Mouse (Mus musculus) left cerebral cortex, postnatal 4 days (tissue): ENCODE data around the gene Fbxl5. TPM values are rescaled to one million over a fixed set of nuclear protein-coding genes. Genes with fewer than 3 reads are reported as not detected.
A peak's percentile ranks its signal among the peaks of the same experiment; 100 is the strongest.

Experiments used
- DNase-seq: peaks from one replicate; pipeline ENCODE4 v3.0.0-alpha.2; 2022
- intact Hi-C: fragments of 180-260 bp; cut with DNase I; formaldehyde crosslinking; loops from one replicate; pipeline ENCODE4 v1.15.1; 2025
- total RNA-seq, 2 experiments: library from RNA; stranded (reverse); gene quantifications; 2 replicates each; pipeline ENCODE4 v1.2.3; 2021

Fbxl5 gene
- 10 to 100 TPM; 82.4 to 85.1 TPM for total RNA-seq

DNA sequence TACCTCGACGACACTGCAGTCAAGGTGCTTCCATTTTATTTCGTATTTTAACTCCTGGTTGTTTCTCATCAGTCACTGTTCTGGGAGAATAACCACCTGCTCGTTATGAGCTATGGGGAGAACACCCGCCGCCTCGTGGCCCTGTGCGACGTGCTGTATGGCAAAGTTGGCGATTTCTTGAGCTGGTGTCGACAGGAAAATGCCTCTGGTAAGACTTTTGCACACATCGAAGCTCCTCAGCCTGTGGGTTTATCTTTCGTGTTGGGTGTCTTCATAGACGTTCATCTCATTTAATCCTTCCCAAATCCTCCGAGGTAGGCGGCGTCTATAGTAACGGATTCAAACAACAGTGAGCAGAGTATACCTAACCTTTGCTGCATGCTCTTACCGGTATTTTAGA is at the start of gene Fbxl5:
TSS of gene Fbxl5 (minus strand) at position 101 of the 400 bp plus-strand sequence.
- DNase-seq, result no peak
- intact Hi-C loops, result no loop called here

DNA sequence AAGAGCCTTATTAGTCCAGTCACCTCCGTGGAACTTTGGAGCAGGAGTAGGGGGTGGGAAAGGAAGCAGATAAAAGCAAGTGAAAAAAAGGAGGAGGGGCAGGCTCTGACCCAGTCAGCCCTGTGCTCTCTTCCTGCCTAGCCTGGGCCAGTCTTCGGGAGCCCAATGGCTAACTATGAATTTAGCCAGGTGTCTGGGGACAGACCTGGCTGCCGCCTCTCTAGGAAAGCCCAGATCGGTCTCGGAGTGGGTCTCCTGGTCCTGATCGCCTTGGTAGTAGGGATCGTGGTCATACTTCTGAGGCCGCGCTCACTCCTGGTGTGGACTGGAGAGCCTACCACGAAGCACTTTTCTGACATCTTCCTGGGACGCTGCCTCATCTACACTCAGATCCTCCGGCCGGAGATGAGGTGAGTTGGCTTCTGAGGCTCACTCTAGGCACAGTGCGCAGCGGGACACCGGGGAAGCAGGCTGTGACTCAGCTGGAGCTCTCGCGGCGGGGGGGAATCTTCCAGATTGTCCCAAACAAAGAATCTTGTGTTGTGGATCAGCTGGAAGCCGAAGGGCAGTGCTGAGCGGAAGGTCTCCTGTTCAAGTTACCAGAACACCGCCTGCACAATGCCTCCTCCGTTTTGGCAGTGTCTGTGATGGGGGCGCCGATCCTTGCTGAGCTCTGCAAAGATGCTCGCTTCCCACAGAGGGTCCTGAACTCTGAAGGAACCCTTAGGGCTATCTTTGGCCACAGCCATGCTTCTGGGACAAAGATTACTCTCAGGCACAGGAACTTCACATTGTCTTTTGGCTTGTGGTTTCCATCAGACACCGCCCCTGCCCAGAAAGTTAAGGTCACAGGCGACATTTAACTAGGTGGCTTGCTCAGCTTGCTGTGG is 47.5 kb upstream of the Fbxl5 start:
- intact Hi-C loops, result no loop called here
- DNase-seq, result peak; percentile 34

GRCm38 (mm10) chr5:43868253-43868652 is 46.8 kb upstream of the Fbxl5 start, which contains the start of gene Cd38:
TSS of gene Cd38 (plus strand) at chr5:43868553.
- intact Hi-C loops, result no loop called here

DNA sequence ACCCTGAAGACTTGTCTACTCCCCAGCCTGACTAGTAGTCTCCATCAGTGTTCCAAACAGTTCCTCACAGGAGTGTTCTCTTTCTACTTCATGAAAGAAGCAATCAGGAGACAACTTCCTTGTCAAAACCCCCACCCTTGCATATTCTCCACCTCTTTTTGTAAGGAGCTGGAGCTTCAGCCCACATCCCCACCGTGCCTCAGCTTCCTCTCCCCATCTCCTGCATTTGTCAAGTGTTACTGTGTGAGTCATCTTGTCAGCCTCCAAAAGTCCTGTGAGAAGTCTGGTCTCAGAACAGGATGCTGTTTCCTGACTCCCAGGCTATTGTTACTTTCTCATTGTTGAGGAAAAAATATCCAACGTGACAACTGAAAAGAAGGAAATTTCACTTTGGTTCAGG is 43.9 kb upstream of the Fbxl5 start:
- intact Hi-C loops, result no loop called here
- no peak for DNase-seq

More at GRCm38 (mm10) chr5:43868253-43868652, 46.8 kb upstream of the Fbxl5 start, which contains the start of gene Cd38:
- no peak for DNase-seq

- intact Hi-C loops, result no loop called here
- DNase-seq, result no peak
These were observed 42.2 kb upstream of the Fbxl5 start for GRCm38 (mm10) chr5:43863642-43864041.

DNA sequence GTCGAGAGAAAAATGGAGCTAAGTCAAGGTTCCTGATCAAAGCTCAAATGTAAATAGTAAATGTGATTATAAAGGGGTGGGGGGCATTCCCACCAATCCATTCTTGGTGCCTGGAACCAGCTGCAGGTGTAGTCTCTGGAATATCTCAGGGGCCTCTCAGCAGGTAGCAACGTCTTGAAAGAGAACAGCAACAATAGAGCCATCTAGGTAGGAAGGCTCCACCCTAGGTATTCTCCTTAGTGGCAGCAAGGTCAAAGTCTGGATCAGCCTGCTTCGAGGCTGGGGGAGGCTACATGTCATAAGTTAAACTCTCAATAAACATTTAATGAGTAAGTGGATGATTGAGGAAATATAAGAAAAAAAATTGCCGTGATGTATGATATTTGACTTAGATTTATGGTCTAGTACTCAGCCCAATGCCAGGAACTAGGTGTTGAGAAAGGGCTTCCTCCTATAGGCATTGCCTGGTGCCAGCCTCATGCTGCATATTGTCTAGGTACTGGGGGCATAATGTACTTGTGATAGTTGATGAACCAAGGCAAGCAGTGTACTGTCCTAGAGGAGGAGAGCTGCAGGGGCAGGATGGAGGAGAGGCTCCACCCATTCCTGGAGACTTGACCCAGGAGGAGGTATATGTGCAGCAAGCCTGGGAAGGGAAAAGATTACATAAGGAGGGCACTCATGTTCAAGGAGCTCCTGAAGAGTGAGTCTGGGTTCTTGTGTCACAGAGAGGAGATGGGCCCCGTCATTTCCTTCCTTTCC is 39.4 kb upstream of the Fbxl5 start:
- intact Hi-C loops, result no loop called here
- no peak for DNase-seq

DNA sequence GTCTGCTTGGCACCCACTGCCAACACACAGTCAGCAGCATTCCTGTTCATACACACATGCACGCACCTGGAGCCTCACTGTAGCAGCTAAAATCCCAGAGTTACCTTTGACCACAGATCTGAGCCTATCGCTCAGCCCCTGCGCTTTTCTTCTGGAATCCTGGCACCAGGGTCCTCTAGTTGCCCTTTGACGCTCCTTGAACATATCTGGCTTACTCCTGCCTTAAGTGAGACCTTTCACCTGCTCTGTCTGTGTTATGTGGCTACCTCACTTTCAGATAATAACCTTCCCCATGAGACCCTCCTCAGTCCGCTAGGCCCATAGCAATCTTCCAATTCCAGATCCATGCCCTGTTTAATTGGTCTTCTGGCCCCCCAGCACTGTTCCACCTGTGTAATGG is 38.7 kb upstream of the Fbxl5 start:
- intact Hi-C loops, result no loop called here
- no peak for DNase-seq

DNA sequence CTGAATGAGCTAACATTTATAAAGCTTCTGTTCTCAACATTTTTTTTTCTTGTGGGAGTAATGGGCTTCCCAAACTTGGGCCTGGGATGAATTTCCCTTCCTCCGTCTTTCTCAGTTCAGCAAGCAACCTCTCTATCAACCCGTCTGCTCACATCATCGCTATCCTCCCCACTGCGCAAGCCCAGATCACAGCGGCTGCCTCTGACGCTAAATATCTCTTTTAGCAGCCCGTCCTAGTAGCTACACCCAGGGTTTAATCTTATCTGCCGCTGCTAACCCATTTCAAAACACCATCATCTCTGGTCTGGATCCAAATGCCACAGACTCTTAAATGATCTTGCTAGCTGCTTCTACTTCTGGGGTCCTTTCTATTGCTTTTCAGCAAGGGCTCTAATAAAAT is 38.2 kb upstream of the Fbxl5 start:
- intact Hi-C loops, result no loop called here
- DNase-seq, result no peak

- DNase-seq, result no peak
- intact Hi-C loops, result no loop called here
These were observed 34.3 kb upstream of the Fbxl5 start for GRCm38 (mm10) chr5:43855769-43856168.

GRCm38 (mm10) chr5:43853868-43854488 is 32.5 kb upstream of the Fbxl5 start:
- intact Hi-C loops, result no loop called here
- DNase-seq, result no peak

DNA sequence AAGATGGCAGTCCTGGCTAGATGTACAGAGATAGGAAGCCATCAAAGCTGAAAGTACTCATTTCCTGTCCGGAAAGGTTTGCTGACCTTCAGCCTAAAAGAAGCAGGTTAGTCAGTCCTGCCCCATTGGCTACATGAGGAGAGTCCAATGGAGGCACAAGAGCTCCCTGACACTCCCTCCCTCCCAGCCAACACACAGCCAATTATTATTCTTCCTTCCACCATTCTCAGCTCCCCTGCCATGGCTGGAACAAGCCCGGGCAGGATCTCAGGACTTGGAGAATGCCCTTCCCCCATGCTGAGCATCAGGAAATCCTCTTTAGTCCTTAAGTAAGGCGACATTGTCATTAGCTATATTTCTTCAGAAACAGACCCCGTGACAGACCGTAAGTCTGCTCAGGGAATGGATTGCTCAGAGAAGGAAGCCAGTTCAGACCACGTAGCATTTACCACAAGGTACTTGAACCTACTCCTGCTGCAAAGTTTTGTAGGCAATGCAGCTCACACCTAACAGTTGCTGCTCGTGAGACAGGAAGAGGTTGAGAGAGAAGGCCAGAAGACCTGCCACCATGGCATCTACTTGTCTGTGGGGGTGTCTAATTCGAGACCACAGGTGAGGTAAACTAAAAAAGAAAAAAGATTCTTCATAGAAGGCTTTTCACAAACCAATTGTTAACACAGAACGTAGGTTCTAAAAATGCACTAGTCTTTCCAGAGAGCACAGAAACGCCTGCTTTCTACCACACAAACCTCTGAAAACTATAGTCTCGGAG is 31.8 kb upstream of the Fbxl5 start:
- intact Hi-C loops, result no loop called here

DNA sequence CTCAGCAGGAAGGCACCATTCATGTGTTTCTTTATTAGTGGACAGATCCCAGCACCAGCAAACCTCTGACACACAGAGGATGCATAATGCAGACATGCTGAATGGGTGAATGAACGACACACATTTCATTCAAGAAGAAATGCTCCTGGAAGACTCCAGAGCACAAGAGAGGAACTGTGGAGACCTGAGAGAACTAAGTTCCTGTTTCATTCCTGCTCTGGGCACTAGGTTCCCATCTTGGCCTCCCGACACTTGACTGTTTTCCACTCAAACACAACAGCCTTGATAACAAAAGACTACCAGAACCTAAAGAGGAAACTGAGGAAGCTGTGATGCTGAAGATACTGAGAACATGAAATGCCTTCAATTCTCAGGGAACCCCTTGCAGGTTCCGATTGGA is 26.8 kb upstream of the Fbxl5 start:
- no peak for DNase-seq
- intact Hi-C loops, result no loop called here

More for the DNA sequence above, 31.8 kb upstream of the Fbxl5 start:
- no peak for DNase-seq

DNA sequence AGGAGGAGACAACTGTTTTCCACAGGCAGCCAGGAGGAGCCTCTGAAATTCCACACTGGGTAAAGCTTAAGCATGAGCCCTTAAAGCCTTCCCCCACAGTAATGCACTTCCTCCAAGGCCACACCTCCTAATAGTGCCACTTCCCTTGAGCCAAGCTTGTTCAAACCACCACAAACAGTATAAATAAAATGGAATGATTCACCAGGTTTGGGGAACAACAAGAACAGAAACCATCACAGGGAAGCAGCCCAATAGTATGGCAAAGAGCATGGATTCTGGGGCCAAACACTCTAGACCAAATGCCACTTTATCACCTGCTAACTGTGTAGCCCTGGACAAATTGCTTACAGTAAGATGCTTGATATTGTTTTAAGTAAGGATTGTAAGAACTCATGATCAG is 26.1 kb upstream of the Fbxl5 start:
- no peak for DNase-seq
- intact Hi-C loops, result no loop called here

- intact Hi-C loops, result no loop called here
- DNase-seq, result no peak
These were observed 24.8 kb upstream of the Fbxl5 start for GRCm38 (mm10) chr5:43846227-43846626.

GRCm38 (mm10) chr5:43845646-43846045 is 24.2 kb upstream of the Fbxl5 start:
- no peak for DNase-seq
- intact Hi-C loops, result no loop called here

DNA sequence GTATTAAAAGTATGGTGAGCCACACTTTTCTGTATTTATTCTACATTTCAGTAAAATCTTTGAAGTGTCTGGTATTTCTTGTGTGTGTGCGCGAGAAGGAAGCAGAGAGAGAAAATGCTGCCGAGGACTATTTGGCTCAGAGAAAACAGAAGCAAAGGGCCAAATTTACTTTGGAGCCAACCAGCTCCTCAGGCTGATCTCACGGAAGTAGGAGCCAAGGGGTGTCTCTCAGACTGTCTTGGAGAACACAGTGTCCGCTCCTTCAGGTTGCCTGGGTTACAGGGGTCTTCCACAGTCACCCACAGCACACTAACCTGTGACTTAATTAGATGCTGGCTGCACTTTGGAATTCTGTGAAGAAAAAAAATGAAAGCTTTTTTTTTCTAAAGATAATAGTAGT is 23.6 kb upstream of the Fbxl5 start:
- DNase-seq, result no peak
- intact Hi-C loops, result no loop called here

DNA sequence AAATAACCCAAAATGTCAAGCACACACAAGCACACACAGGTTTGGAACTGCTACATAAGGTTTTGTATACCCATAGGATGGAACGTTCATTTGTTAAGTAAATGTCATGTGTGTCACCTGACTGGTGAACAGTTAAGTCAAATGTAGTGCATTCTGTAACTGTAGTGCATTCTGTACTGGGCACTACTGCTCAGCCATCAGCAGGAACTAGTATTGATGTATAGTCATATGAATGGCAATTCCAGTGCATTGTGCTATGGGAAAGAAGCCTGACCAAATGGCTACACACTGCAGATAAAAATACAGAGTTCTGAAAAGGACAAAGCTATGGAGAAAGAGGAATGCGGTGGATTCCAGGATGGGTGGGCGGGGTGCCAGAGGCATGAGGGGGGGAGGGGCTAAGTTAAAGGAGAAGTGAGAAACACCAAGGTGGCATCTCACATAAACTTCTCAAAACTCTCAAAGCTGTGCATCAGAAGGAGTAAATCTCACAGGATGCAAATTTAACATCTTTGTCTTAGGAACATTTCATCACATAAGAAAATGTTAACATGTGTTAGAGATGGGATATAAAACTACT is 21.2 kb upstream of the Fbxl5 start:
- intact Hi-C loops, result loop anchor here (5.0 kb wide), 1 partner anchor 420 kb away; no protein-coding TSS in a partner anchor
- no peak for DNase-seq

- intact Hi-C loops, result loop anchor here (5.0 kb wide), 1 partner anchor 420 kb away; no protein-coding TSS in a partner anchor
These were observed 20.5 kb upstream of the Fbxl5 start for GRCm38 (mm10) chr5:43842011-43842285.

DNA sequence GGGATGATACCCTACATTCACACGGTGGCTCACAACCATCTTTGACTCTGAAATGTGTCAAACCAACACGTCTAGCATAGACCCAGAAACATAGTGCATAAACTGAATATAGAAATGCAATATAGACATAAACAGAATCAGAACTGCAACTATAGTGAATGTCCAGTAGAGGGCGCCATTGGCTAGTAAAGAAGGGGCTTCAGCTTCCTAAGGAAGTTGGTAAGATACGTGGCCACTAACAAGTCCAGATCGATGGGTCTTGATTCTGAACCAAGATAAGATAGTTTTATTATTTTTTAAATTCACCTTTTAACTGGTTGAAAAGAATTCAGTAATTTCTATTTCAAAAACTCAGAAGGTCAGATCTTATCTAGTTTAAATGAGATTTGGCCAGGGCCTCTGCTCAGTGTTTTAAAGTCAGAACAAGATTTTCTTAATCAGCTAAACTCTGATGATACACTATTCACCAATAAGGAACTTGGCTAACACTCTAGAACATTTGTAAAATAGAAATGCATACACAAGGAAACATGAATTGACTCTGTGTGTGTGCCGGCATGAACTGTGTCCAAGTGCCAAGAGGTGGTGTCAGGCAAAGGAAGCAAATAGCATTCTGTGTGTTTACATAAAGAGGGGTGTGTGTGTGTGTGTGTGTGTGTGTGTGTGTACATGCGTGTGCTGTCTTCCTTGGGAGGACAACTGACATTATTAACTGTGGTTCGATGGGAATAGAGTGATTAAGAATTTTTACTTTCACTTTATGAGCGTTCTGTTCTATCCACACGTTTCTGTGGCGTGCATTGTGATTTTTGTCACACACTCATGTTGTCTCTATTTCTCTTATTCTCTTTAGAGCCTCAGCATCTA is 19.9 kb upstream of the Fbxl5 start:
- intact Hi-C loops, result loop anchor here (5.0 kb wide), 1 partner anchor 421 kb away; no protein-coding TSS in a partner anchor
- peak; percentile 27 for DNase-seq

More at GRCm38 (mm10) chr5:43842011-43842285, 20.5 kb upstream of the Fbxl5 start:
- no peak for DNase-seq
